Mouse (Mus musculus): ENCODE data around the gene Gpr141. TPM values are rescaled to one million over a fixed set of nuclear protein-coding genes. Genes with fewer than 3 reads are reported as not detected.

Gpr141 gene
- total RNA-seq, 2 experiments from 2014 or later: 0.31 TPM; not detected in 1

- DNase-seq: peak; percentile 22 to 27
Measured at GRCm38 (mm10) chr13:19730826-19731225, 93.2 kb downstream of the Gpr141 start.

GRCm38 (mm10) chr13:19718954-19719353 is 105.1 kb downstream of the Gpr141 start:
- peak; percentile 48 to 52 for DNase-seq

GRCm38 (mm10) chr13:19717201-19717600 is 106.9 kb downstream of the Gpr141 start:
- no peak for DNase-seq

DNA sequence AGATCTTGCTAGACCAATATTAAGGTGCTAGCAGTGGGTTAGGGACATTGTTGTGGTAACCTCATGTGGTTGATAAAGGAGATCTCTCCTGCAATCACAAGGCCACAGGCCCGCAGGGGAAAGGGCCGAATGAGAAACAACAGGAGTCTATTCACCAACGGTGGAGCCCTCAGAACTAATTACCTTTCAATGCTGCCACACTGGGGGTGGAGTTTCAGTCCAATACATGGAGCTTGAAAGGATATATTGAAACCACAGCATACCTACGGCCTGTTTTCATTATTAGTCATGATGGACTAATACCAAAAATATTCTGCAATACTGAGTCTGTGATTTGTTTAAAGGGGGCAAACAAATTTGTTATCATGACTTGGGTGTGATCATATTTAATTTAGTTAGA is 120.3 kb downstream of the Gpr141 start:
- DNase-seq: no peak

DNA sequence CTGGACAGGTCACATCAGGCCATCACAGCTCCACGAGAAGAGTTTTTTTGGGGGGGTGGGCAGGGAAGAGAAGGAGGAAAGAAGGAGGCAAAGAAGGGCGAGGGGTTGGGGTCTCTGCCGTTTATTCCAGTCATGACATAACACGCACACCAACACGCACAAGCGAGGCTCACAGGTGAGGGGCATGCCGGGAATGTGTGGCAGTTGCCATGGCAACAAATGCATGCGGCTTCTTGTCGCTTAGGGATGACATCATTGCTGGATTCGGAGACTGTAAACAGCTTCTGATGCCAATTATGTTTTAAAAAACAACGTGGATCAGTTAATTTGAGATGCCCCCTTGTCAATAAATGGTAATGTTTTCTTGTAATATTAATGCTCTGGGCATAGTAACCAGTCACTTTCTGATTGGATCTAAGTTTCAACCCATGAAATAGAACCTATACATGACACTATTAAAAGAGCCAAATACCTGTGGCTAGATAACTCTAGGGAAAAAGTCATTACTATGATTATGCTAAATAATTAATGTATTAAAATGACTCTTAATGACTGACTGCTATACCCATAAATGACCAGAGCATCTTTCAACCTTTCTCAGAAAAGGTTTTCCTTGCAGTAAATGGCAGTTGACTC is 122.5 kb downstream of the Gpr141 start:
- no peak for DNase-seq

GRCm38 (mm10) chr13:19700733-19701442 is 123.2 kb downstream of the Gpr141 start:
- DNase-seq: peak; percentile 14 to 18

Other genes with a start within 250 kb of the Gpr141 start
- 10 to 100 TPM; 19.8 to 29.0 TPM for gene Epdr1, start 204.3 kb downstream of the Gpr141 start, total RNA-seq (2021)
- under 1 TPM; 0.15 to 0.33 TPM for gene Sfrp4, start 201.2 kb downstream of the Gpr141 start, total RNA-seq (2021)
- not detected for gene Nme8, start 126.5 kb downstream of the Gpr141 start, total RNA-seq (2021)

Data from heart, adult 18-20 months (tissue).